Comparison of ENCODE assay signal across 1 mouse cellular context in the genomic region with DNA sequence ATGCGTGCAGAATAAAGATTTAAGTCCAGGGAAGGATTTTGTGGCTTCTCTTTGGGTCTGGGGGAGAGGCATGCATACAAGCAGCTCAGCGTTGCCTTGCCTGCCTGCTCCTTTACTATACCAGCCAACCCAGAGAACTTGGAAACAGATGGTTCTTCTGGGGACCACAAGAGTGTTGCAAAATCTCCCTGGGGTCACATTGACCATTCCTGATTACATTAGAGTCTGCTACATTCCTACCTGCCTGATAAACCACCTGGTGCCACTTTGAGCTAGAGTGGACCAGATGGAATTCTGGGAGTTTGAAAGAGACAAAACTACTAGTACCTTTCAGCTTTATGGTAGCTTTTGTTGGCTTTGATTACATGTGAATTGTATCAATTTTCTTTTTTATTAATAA.
TF ChIP-seq lines count a peak whose summit lies in the region.

No protein-coding gene starts in this region.

TF ChIP-seq in MEL, 35 proteins besides CTCF, POLR2A, EP300 and RAD21:
- TF ChIP-seq MEF2A (IDR thresholded peaks at IDR 0.05; ENCODE audit: extremely low read depth, insufficient replicate concordance, low read depth, low read length, poor library complexity, severe bottlenecking) (no peak), MYC (IDR thresholded peaks at IDR 0.05; ENCODE audit: low read depth, low read length) (no peak), ZC3H11A (IDR thresholded peaks at IDR 0.05; ENCODE audit: low read depth, low read length) (no peak), GATA1 (IDR thresholded peaks at IDR 0.05; ENCODE audit: low read depth, low read length) (no peak), ZKSCAN1 (IDR thresholded peaks at IDR 0.05; ENCODE audit: low read depth, low read length) (no peak), NRF1 (IDR thresholded peaks at IDR 0.05; ENCODE audit: insufficient read depth, low read depth, low read length, poor library complexity, severe bottlenecking) (no peak)
